Mouse (Mus musculus) CD4-positive helper T cell, adult 2 months (primary cell): ENCODE results near the gene Gpr139.

Source experiments
- DNase-seq: peaks from one replicate; pipeline ENCODE4 v3.0.0-alpha.2; 2012; ENCODE audit warnings: low read depth, missing footprints, low spot score

The Gpr139 gene

DNA sequence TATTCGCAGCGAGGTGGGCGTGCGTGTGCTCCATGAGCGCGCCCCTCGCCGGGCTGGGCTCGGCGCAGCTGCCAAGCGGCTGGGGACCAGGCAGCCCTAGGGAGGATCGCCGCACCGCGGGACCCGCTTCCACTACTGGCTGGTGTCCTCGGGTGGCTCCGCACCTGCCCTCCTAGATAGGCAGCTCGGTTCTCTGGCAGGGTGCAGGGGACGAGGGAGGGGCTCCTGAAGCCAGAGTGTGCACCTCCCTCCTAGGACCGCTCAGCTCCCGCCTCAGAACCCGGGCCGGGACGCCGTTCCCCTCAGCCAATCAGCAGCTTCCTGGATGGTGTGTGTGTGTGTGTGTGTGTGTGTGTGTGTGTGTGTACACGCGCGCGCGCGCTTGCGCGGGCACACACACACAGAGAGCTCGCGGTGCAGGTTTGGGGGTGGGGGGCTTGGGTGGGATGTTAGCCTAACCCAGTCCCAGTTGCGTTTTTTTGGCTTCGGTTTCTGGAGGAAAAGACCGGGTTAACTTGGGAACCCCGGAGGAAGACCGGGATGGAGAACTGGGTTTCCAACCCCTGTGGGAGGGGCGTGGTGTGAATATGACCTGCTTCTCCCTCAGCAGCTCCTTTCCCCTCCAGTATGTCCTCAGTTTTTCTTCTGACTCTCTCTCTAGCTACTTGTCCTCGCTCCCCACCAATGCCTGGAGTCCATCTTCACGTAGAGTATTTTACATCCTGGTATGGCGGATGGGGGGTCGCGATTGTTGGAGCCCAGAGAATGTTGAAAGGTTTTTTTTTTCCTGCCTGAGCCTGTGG, at the start of gene Gpr139:
TSS of gene Gpr139 (minus strand) at position 263 of the 803 bp plus-strand sequence.
- DNase-seq = no peak

DNA sequence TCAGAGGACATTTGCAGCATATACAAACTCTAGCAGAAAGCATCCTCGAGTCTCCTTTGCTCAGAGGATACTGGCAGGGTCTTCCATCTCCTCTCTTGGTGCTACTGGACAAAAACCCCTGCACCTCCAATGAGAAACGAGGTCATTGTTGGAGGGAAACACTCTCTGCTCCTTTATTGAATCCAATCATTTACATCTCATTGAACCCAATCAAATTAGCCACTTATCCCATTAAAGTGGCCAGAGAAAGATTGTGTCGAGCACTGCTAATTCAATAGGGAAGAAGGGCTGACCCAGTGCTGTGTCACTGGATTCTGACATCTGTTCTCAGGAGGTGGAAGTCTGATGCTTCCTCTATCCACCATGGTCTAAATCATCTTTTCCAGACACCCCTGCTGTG, 46.6 kb upstream of the Gpr139 start:
- DNase-seq = no peak

- DNase-seq = no peak
These were observed 38.3 kb upstream of the Gpr139 start for GRCm38 (mm10) chr7:119222706-119223105.

- DNase-seq = no peak
These were observed 34.7 kb upstream of the Gpr139 start for GRCm38 (mm10) chr7:119219121-119219520.

GRCm38 (mm10) chr7:119207251-119207650, 22.8 kb upstream of the Gpr139 start:
- no peak for DNase-seq

- DNase-seq = no peak
These were observed 2.0 kb upstream of the Gpr139 start for GRCm38 (mm10) chr7:119186374-119186773.

DNA sequence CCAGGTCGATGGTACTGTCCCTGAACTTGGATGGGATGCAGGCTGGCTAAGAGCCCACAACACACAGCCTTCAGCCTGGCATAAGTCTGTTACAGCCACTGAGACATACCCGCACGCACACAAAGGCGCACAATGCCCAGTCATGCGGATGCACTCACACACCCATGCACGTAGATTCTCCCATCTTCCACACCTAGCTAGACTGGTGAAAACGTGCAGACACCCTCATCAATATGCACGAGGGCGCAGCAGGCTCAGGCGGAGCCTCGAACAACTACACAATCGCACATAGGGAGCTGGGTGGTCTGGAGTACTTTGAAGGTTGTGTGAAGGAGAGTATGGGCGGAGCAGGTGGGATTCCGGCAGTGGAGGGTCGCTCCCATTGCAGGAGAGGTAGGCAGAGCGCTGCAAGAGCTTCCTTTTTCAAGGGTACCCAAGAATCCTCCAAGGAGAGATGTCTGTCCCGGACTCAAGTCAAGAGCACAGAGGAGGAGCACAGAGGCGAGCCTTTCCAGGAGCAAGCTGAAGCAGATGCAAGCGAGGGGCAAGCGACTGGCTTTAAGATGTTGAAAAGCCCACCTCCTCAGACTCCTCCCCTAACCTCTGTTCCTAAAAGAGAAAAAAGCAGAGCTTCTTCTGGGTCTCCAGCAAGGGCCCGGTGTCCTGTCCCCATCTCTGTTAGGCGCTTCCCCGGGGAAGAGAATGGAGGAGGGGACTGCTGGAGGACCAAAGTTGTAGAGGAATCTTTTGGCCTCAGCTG, 958 bp upstream of the Gpr139 start:
- no peak for DNase-seq

DNA sequence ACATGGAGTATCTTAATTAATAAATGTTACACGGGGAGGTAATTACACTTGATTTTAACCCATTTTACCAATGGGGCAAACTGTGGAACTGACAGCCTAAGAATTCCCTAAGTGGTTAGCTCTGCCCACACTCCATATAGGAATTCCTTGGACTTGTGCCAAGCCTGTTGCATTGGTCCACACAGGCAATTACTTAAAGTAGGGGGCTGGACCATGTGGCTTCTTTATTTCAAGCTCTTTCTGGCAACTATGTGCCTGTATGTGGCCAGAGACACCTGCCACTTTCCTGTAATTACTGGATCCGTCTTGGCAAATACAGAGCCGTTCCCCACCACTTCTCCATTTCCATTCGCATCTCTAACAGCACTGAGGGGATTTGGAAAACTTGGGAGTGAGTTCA, 3.4 kb downstream of the Gpr139 start:
- DNase-seq = no peak

GRCm38 (mm10) chr7:119160015-119160414, 24.4 kb downstream of the Gpr139 start:
- DNase-seq = no peak

DNA sequence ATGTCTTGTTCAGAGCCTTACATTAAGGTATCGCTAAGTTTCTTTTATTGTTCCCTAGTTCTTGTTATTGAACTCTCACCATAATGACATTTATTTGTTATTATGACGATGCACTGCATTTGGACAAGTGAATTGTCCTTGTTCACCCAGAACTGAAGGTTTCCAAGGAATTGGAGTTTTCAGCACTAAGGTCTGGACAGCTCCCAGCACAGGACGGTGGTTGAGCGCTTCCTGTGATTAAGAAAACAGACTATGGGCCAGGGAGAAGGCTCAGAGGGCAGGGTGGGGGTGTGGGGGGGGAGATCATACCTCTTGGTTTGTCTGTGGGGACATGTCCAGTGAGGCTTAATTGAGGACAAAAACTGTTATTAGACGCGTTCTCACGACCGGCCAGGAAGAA, 72.6 kb downstream of the Gpr139 start:
- no peak for DNase-seq

- no peak for DNase-seq
These were observed 78.5 kb downstream of the Gpr139 start for GRCm38 (mm10) chr7:119105878-119106277.

GRCm38 (mm10) chr7:119096583-119096982, 87.8 kb downstream of the Gpr139 start:
- no peak for DNase-seq
